17 mouse cellular contexts compared by ENCODE assay signal in the genomic region with DNA sequence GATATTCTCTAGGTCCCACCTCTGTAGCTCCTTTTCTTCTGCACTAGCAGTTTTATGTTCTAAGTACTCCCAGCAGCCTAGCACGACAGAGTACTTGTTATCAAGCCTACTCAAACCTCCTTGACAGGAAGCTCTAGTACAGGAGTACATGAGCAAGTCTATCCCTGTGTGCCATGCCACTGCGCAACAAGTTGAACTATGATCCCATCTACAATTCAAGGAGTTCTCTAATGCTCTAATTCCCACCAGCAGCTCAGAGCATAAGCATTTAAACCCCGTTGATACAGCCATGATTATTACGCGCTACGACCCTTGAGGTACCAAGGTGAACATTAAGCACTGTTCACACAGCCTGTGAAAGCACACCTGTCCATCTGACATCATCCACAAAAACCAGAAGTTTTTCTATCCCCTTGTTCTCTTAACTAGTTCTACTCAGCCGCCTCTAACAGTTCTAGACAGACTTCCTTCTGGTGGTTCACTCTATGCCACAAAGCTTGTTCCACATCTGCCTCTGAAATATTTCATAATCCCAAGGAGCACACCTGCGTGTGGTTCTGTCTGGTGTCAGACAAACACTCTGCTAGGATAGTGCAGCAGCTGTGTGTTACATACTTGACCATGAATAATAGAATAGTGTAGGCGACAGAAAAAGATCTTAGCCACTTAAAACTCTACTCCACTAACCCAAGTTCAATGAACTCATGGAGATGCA. TPM values are rescaled to one million over a fixed set of nuclear protein-coding genes. Genes with fewer than 3 reads are reported as not detected.
DNase-seq lines count a peak whose midpoint lies in the region; ATAC-seq and TF ChIP-seq lines count a peak whose summit lies in the region.
"Had no signal": no experiment of that assay in that cellular context is flagged by ENCODE, and none has a peak within 500 bp of the region (broad histone marks: within the 10 kb centered on the region; RNA-seq: fewer than 3 reads in every experiment).

No protein-coding gene starts in this region.

- peak overlapping the region; percentile 34; the same call in 1 of the 2 replicates for H3K27ac ChIP-seq in heart, embryonic 12.5 days (ENCODE audit: poor library complexity, severe bottlenecking)
- 0 out of 2 replicates have a peak overlapping the region, but pooled peaks have one; percentile 49 for H3K27ac ChIP-seq in liver, postnatal 0 days (ENCODE audit: low read depth)
- H3K27ac ChIP-seq in liver, embryonic 11.5 days (ENCODE audit: low read depth, low read length), result no peak overlapping the region
- H3K27ac ChIP-seq in CH12.LX (ENCODE audit: insufficient read depth, low read depth), result no peak overlapping the region
- H3K27ac ChIP-seq in intestine, embryonic 16.5 days (ENCODE audit: low read length), result peak overlapping the region; percentile 29; the same call in 1 of the 2 replicates
- H3K27ac ChIP-seq: embryonic facial prominence, embryonic 13.5 days; forebrain, embryonic 15.5 days; hindbrain, embryonic 14.5 days; limb, embryonic 13.5 days; macrophage had no signal

- H3K4me3 ChIP-seq in heart, embryonic 12.5 days, result no peak overlapping the region
- H3K4me3 ChIP-seq in liver, postnatal 0 days (ENCODE audit: low read depth, low read length), result no peak overlapping the region
- no peak overlapping the region for H3K4me3 ChIP-seq in liver, embryonic 11.5 days (ENCODE audit: low read depth, low read length)
- H3K4me3 ChIP-seq in CH12.LX (replicated peaks in 1 of 3; ENCODE audit: low read depth in 2 of 3, low read length in 2 of 3, poor library complexity in 1 of 3), result no peak overlapping the region
- H3K4me3 ChIP-seq in intestine, embryonic 16.5 days (ENCODE audit: low read length), result no peak overlapping the region
- H3K4me3 ChIP-seq: embryonic facial prominence, embryonic 13.5 days; forebrain, embryonic 15.5 days; limb, embryonic 13.5 days had no signal

- peaks cover 58% of the 10 kb centered on the region for H3K4me1 ChIP-seq in heart, embryonic 12.5 days (replicated peaks)
- H3K4me1 ChIP-seq in liver, postnatal 0 days (ENCODE audit: insufficient read depth), result peaks cover 47% of the 10 kb centered on the region
- H3K4me1 ChIP-seq in liver, embryonic 11.5 days (replicated peaks; ENCODE audit: control insufficient read depth, insufficient read depth, low read length), result peaks cover 2% of the 10 kb centered on the region; the same call in 1 of the 2 replicates
- H3K4me1 ChIP-seq in CH12.LX (ENCODE audit: control insufficient read depth in 1 of 2, insufficient read depth in 2 of 2), result peaks cover 35 to 80% of the 10 kb centered on the region in 2 experiments
- H3K4me1 ChIP-seq in intestine, embryonic 16.5 days (ENCODE audit: control insufficient read depth, insufficient read depth, low read length), result peaks cover 42% of the 10 kb centered on the region

- H3K27me3 ChIP-seq in heart, embryonic 12.5 days (replicated peaks), result no peaks in the 10 kb centered on the region
- H3K27me3 ChIP-seq in liver, postnatal 0 days (ENCODE audit: insufficient read depth, low read length), result no peaks in the 10 kb centered on the region
- no peaks in the 10 kb centered on the region for H3K27me3 ChIP-seq in liver, embryonic 11.5 days (replicated peaks; ENCODE audit: control insufficient read depth, insufficient read depth, low read length)
- no peaks in the 10 kb centered on the region for H3K27me3 ChIP-seq in CH12.LX (replicated peaks)
- H3K27me3 ChIP-seq in intestine, embryonic 16.5 days (replicated peaks; ENCODE audit: control insufficient read depth, insufficient read depth, low read length), result no peaks in the 10 kb centered on the region
- H3K27me3 ChIP-seq: embryonic facial prominence, embryonic 13.5 days; forebrain, embryonic 15.5 days; limb, embryonic 13.5 days had no signal

- TF ChIP-seq RAD21 in CH12.LX (IDR thresholded peaks at IDR 0.05; ENCODE audit: low read depth, low read length), result no peak

- 0 out of 2 replicates have a peak, but pooled peaks cover 2% of the 10 kb centered on the region for H3K36me3 ChIP-seq in heart, embryonic 12.5 days
- no peaks in the 10 kb centered on the region for H3K36me3 ChIP-seq in liver, postnatal 0 days (replicated peaks; ENCODE audit: insufficient read depth, low read length)
- no peaks in the 10 kb centered on the region for H3K36me3 ChIP-seq in liver, embryonic 11.5 days (ENCODE audit: control insufficient read depth, insufficient read depth, low read length)
- H3K36me3 ChIP-seq in CH12.LX (replicated peaks in 1 of 2; ENCODE audit: control insufficient read depth in 1 of 2, insufficient read depth in 1 of 2, low read length in 1 of 2), result peaks cover 0 to 18% of the 10 kb centered on the region in 2 experiments
- H3K36me3 ChIP-seq in intestine, embryonic 16.5 days (ENCODE audit: control insufficient read depth, insufficient read depth, low read length), result no peaks in the 10 kb centered on the region
- H3K36me3 ChIP-seq: embryonic facial prominence, embryonic 13.5 days; forebrain, embryonic 15.5 days; limb, embryonic 13.5 days had no signal

- no peak for TF ChIP-seq EP300 in liver, postnatal 0 days (IDR thresholded peaks at IDR 0.05; ENCODE audit: low read depth)
- TF ChIP-seq EP300 in CH12.LX (IDR thresholded peaks at IDR 0.05; ENCODE audit: low read length), result no peak

- ATAC-seq in heart, embryonic 12.5 days (ENCODE audit: insufficient number of reproducible peaks, low FRiP score), result no peak
- no peak for ATAC-seq in liver, postnatal 0 days
- ATAC-seq in liver, embryonic 11.5 days (replicated peaks; ENCODE audit: low FRiP score), result no peak
- peak; percentile 66 for ATAC-seq in intestine, embryonic 16.5 days
- ATAC-seq: forebrain, embryonic 15.5 days had no signal

- intact Hi-C loops in gastrocnemius, postnatal 14 days (cut with DNase I; ENCODE audit: low total_unique reads), result no loop called here

- no peak for DNase-seq in heart, adult 18-20 months
- DNase-seq in liver, postnatal 0 days, result no peak
- DNase-seq in liver, embryonic 11.5 days (ENCODE audit: low spot score), result no peak
- peak; percentile 23 for DNase-seq in CH12.LX (ENCODE audit: extremely low read depth)
- DNase-seq in embryo, embryonic 9.5 days (ENCODE audit: extremely low spot score), result no peak
- no peak for DNase-seq in gastrocnemius, postnatal 14 days
- DNase-seq: adrenal gland, postnatal 14 days; gastrocnemius, postnatal 25 days; layer of hippocampus, postnatal 36 days; right cerebral cortex, postnatal 14 days had no signal

- no peaks in the 10 kb centered on the region for H3K9me3 ChIP-seq in heart, embryonic 12.5 days (replicated peaks)
- no peaks in the 10 kb centered on the region for H3K9me3 ChIP-seq in liver, postnatal 0 days (ENCODE audit: low read length)
- H3K9me3 ChIP-seq in liver, embryonic 11.5 days (ENCODE audit: control insufficient read depth, low read length), result no peaks in the 10 kb centered on the region
- no peaks in the 10 kb centered on the region for H3K9me3 ChIP-seq in CH12.LX (replicated peaks; ENCODE audit: low read length)
- no peaks in the 10 kb centered on the region for H3K9me3 ChIP-seq in intestine, embryonic 16.5 days (ENCODE audit: control insufficient read depth, low read length)
- H3K9me3 ChIP-seq: embryonic facial prominence, embryonic 13.5 days; forebrain, embryonic 15.5 days; limb, embryonic 13.5 days had no signal

- H3K4me2 ChIP-seq in heart, embryonic 12.5 days, result peak overlapping the region; percentile 29; the same call in 1 of the 2 replicates
- H3K4me2 ChIP-seq in liver, postnatal 0 days (ENCODE audit: low read depth, low read length), result no peak overlapping the region
- H3K4me2 ChIP-seq in liver, embryonic 11.5 days, result no peak overlapping the region
- 0 out of 2 replicates have a peak overlapping the region, but pooled peaks have one; percentile 12 for H3K4me2 ChIP-seq in CH12.LX (ENCODE audit: insufficient read depth, low read depth, poor library complexity, severe bottlenecking)
- H3K4me2 ChIP-seq in intestine, embryonic 16.5 days (ENCODE audit: low read depth, low read length), result no peak overlapping the region
- H3K4me2 ChIP-seq: embryonic facial prominence, embryonic 13.5 days; forebrain, embryonic 15.5 days; hindbrain, embryonic 14.5 days; limb, embryonic 13.5 days had no signal

- in situ Hi-C loops in CH12.LX (cut with MboI; ENCODE audit: low pct_ligation_motif_present, low pct_unique_long_range_greater_than_20kb, low sequenced_read_pairs), result no loop called here

- no peak for TF ChIP-seq POLR2A in CH12.LX (IDR thresholded peaks at IDR 0.05; ENCODE audit: low read depth, low read length)

- no peak for TF ChIP-seq CTCF in liver, postnatal 0 days (IDR thresholded peaks at IDR 0.05; ENCODE audit: low read depth)
- TF ChIP-seq CTCF in CH12.LX (conservative IDR thresholded peaks at IDR 0.05 in 1 of 2, IDR thresholded peaks at IDR 0.05 in 1 of 2; ENCODE audit: low read depth in 2 of 2, low read length in 2 of 2), result no peak

- WGBS in heart, embryonic 12.5 days, result 78% methylated on average over 9 of the region's 9 CpGs
- WGBS in liver, postnatal 0 days (ENCODE audit: insufficient replicate concordance), result 65% methylated on average over 9 of the region's 9 CpGs
- WGBS in liver, embryonic 11.5 days, result 73% methylated on average over 9 of the region's 9 CpGs
- 77% methylated on average over 9 of the region's 9 CpGs for WGBS in intestine, embryonic 16.5 days

- dilution Hi-C loops in CH12.LX (cut with MboI; ENCODE audit: extremely low pct_ligation_motif_present, extremely low pct_unique_long_range_greater_than_20kb, low sequenced_read_pairs), result no loop called here

- H3K79me2 ChIP-seq in CH12.LX (replicated peaks; ENCODE audit: control insufficient read depth, extremely low read depth, insufficient read depth, poor library complexity, severe bottlenecking), result peaks cover 85% of the 10 kb centered on the region

- no peak overlapping the region; the same call in 1 of the 2 replicates for H3K9ac ChIP-seq in heart, embryonic 12.5 days
- H3K9ac ChIP-seq in liver, postnatal 0 days (replicated peaks), result no peak overlapping the region
- no peak overlapping the region for H3K9ac ChIP-seq in liver, embryonic 11.5 days (ENCODE audit: low read depth, low read length)
- no peak overlapping the region for H3K9ac ChIP-seq in CH12.LX (ENCODE audit: insufficient read depth, low read depth)
- no peak overlapping the region for H3K9ac ChIP-seq in intestine, embryonic 16.5 days (ENCODE audit: low read depth, low read length)
- H3K9ac ChIP-seq: embryonic facial prominence, embryonic 13.5 days; forebrain, embryonic 15.5 days; hindbrain, embryonic 14.5 days; limb, embryonic 13.5 days had no signal

TF ChIP-seq in CH12.LX, 34 proteins besides CTCF, POLR2A, EP300 and RAD21 (continues in another document):
- no peak for TF ChIP-seq BHLHE40 (IDR thresholded peaks at IDR 0.05; ENCODE audit: low read depth, low read length)

RNA-seq across cellular contexts. Expression of a gene that starts 16.2 kb away (rescaled TPM):
- polyA plus RNA-seq in heart, embryonic 12.5 days (2016; fragmentation: Nextera tagmentation; extraction: Ambion mirVana), result 260 and 270 TPM in 2 replicates
- 10 to 100 TPM; 82.6 to 85.7 TPM for total RNA-seq in heart, adult 18-20 months (2021)
- 79.6 and 80.0 TPM in 2 replicates for polyA plus RNA-seq in liver, postnatal 0 days (2015; fragmentation: Nextera tagmentation; extraction: Ambion mirVana)
- polyA plus RNA-seq in liver, embryonic 11.5 days (2014; fragmentation: Nextera tagmentation; extraction: Ambion mirVana), result 168 and 169 TPM in 2 replicates
- total RNA-seq in CH12.LX (2012; rRNA removed) (17.0 and 20.8 TPM in 2 replicates), CH12.LX (2014; rRNA removed) (64.1 and 70.4 TPM in 2 replicates)
- polyA plus RNA-seq in CH12.LX (2012; ENCODE audit: insufficient read length, low read depth), result 41.0 and 46.2 TPM in 2 replicates
- 188 and 199 TPM in 2 replicates for polyA plus RNA-seq in intestine, embryonic 16.5 days (2015; fragmentation: Nextera tagmentation; extraction: Ambion mirVana)
- total RNA-seq in gastrocnemius, postnatal 14 days (2021), result 10 to 100 TPM; 55.8 to 56.5 TPM

Comparison
In these comparisons a context has a peak if more than half of its experiments do, and no peak if none do; other contexts are left out.
1. H3K27ac ChIP-seq: peak in heart, embryonic 12.5 days (single experiment), liver, postnatal 0 days (single experiment) and intestine, embryonic 16.5 days (single experiment); none in liver, embryonic 11.5 days (single experiment) and CH12.LX (single experiment).
2. H3K4me2 ChIP-seq: peak in heart, embryonic 12.5 days (single experiment) and CH12.LX (single experiment); none in liver, postnatal 0 days (single experiment), liver, embryonic 11.5 days (single experiment) and intestine, embryonic 16.5 days (single experiment).